Mouse (Mus musculus) MEL (cell line): ENCODE data around the gene Ctnnd2. TPM values are rescaled to one million over a fixed set of nuclear protein-coding genes. Genes with fewer than 3 reads are reported as not detected.

Experiments used
- DNase-seq: peaks from one replicate; pipeline ENCODE4 v3.0.0; 2011; ENCODE audit warnings: low read depth, low spot score
- H3K27ac ChIP-seq: 2 replicates; pipeline ENCODE4 v1.5.1; 2012; ENCODE audit warnings: low read depth, mild to moderate bottlenecking, control low read depth, low read length, moderate library complexity; ENCODE audit not compliant: control insufficient read depth
- H3K27me3 ChIP-seq, 2 experiments: fragments of 150-350 bp in 1 of 2; sonication (generic) in 1 of 2; 2 replicates each; pipeline ENCODE4 v1.6.1; 2012; ENCODE audit warnings: low read length in 2 of 2, mild to moderate bottlenecking in 2 of 2, improper control_type of control experiment in 1 of 2, moderate library complexity in 1 of 2; ENCODE audit not compliant: insufficient read depth in 2 of 2, control insufficient read depth in 1 of 2
- H3K36me3 ChIP-seq, 2 experiments: 2 replicates each; pipeline ENCODE4 v1.6.1; 2012 to 2014; ENCODE audit warnings: low read length in 2 of 2, improper control_type of control experiment in 1 of 2, inconsistent platforms in 1 of 2, mild to moderate bottlenecking in 1 of 2; ENCODE audit not compliant: insufficient read depth in 2 of 2, control insufficient read depth in 1 of 2
- H3K4me1 ChIP-seq, 2 experiments: fragments of 150-350 bp in 1 of 2; sonication (generic) in 1 of 2; 2 replicates each; pipeline ENCODE4 v1.6.1; 2012; ENCODE audit warnings: low read length in 2 of 2, improper control_type of control experiment in 1 of 2, mild to moderate bottlenecking in 1 of 2; ENCODE audit not compliant: insufficient read depth in 2 of 2, control insufficient read depth in 1 of 2
- H3K4me3 ChIP-seq, 2 experiments: fragments of 150-350 bp in 1 of 2; sonication (generic) in 1 of 2; 2 replicates each; pipeline ENCODE4 v1.5.1; 2012; ENCODE audit warnings: low read depth in 2 of 2, low read length in 2 of 2, mild to moderate bottlenecking in 2 of 2, moderate library complexity in 2 of 2, control low read depth in 1 of 2, improper control_type of control experiment in 1 of 2; ENCODE audit not compliant: control insufficient read depth in 1 of 2, insufficient read depth in 1 of 2
- H3K79me2 ChIP-seq: 2 replicates; pipeline ENCODE4 v1.6.1; 2012; ENCODE audit warnings: mild to moderate bottlenecking, low read length, moderate library complexity; ENCODE audit not compliant: control insufficient read depth, poor library complexity, insufficient read depth
- H3K9ac ChIP-seq: 2 replicates; pipeline ENCODE4 v1.6.1; 2012; ENCODE audit warnings: low read depth, mild to moderate bottlenecking, control low read depth, low read length, moderate library complexity; ENCODE audit not compliant: control insufficient read depth, poor library complexity, severe bottlenecking
- H3K9me3 ChIP-seq: fragments of 150-350 bp; sonication (generic); replicated peaks from 2 replicates; pipeline ENCODE4 v1.6.1; 2012; ENCODE audit warnings: mild to moderate bottlenecking, low read length, improper control_type of control experiment, moderate library complexity; ENCODE audit not compliant: insufficient read depth
- CTCF ChIP-seq, 3 experiments: IDR thresholded peaks in 2 of 3; conservative IDR thresholded peaks in 1 of 3; 2 replicates each; pipeline ENCODE4 v1.5.1; 2011 to 2012; ENCODE audit warnings: low read length in 3 of 3, low read depth in 2 of 3, mild to moderate bottlenecking in 2 of 3, improper control_type of control experiment in 1 of 3, inconsistent platforms in 1 of 3, mixed read lengths in 1 of 3, moderate library complexity in 1 of 3; ENCODE audit not compliant: control insufficient read depth in 1 of 3, insufficient read depth in 1 of 3, poor library complexity in 1 of 3, severe bottlenecking in 1 of 3
- ELF1 ChIP-seq: IDR thresholded peaks from 2 replicates; pipeline ENCODE4 v1.6.1; 2014; ENCODE audit warnings: low read depth, mild to moderate bottlenecking, inconsistent platforms, low read length, improper control_type of control experiment, moderate library complexity
- ETS1 ChIP-seq: IDR thresholded peaks from 2 replicates; pipeline ENCODE4 v1.6.1; 2012; ENCODE audit warnings: low read depth, mild to moderate bottlenecking, inconsistent platforms, low read length, improper control_type of control experiment, moderate library complexity
- GABPA ChIP-seq: IDR thresholded peaks from 2 replicates; pipeline ENCODE4 v1.6.1; 2012; ENCODE audit warnings: low read depth, mild to moderate bottlenecking, inconsistent platforms, low read length, improper control_type of control experiment, moderate library complexity
- HCFC1 ChIP-seq: IDR thresholded peaks from 2 replicates; pipeline ENCODE4 v1.6.1; 2012; ENCODE audit warnings: low read depth, mild to moderate bottlenecking, inconsistent platforms, low read length, improper control_type of control experiment, moderate library complexity
- JUND ChIP-seq: IDR thresholded peaks from 2 replicates; pipeline ENCODE4 v1.6.1; 2011; ENCODE audit warnings: low read depth, mild to moderate bottlenecking, improper control_type of control experiment, low read length
- KAT2A ChIP-seq: conservative IDR thresholded peaks from 2 replicates; pipeline ENCODE4 v1.6.1; 2012; ENCODE audit warnings: low read depth, low read length, improper control_type of control experiment, inconsistent platforms
- MYC ChIP-seq: IDR thresholded peaks from 2 replicates; pipeline ENCODE4 v1.6.1; 2011; ENCODE audit warnings: low read depth, mild to moderate bottlenecking, low read length, improper control_type of control experiment, moderate library complexity
- POLR2AphosphoS2 ChIP-seq: IDR thresholded peaks from 2 replicates; pipeline ENCODE4 v1.6.1; 2011; ENCODE audit warnings: low read length, improper control_type of control experiment
- RAD21 ChIP-seq: IDR thresholded peaks from 2 replicates; pipeline ENCODE4 v1.6.1; 2011; ENCODE audit warnings: mild to moderate bottlenecking, low read depth, low read length, improper control_type of control experiment
- RCOR1 ChIP-seq: IDR thresholded peaks from 2 replicates; pipeline ENCODE4 v1.6.1; 2012; ENCODE audit warnings: low read depth, mild to moderate bottlenecking, inconsistent platforms, low read length, improper control_type of control experiment
- SMC3 ChIP-seq: IDR thresholded peaks from 2 replicates; pipeline ENCODE4 v1.6.1; 2011; ENCODE audit warnings: low read depth, low read length, improper control_type of control experiment
- USF1 ChIP-seq: IDR thresholded peaks from 2 replicates; pipeline ENCODE4 v1.6.1; 2014; ENCODE audit warnings: low read depth, mild to moderate bottlenecking, inconsistent platforms, low read length, improper control_type of control experiment, moderate library complexity
- USF2 ChIP-seq, 2 experiments: IDR thresholded peaks; 2 replicates each; pipeline ENCODE4 v1.6.1; 2011 to 2012; ENCODE audit warnings: improper control_type of control experiment in 2 of 2, low read length in 2 of 2, borderline replicate concordance in 1 of 2, inconsistent platforms in 1 of 2, low read depth in 1 of 2, mild to moderate bottlenecking in 1 of 2; ENCODE audit not compliant: insufficient read depth in 1 of 2
- ZC3H11A ChIP-seq: IDR thresholded peaks from 2 replicates; pipeline ENCODE4 v1.6.1; 2012; ENCODE audit warnings: low read depth, mild to moderate bottlenecking, inconsistent platforms, low read length, improper control_type of control experiment
- ZKSCAN1 ChIP-seq: IDR thresholded peaks from 2 replicates; pipeline ENCODE4 v1.6.1; 2012; ENCODE audit warnings: low read depth, mild to moderate bottlenecking, inconsistent platforms, low read length, improper control_type of control experiment, moderate library complexity
- ZMIZ1 ChIP-seq: IDR thresholded peaks from 2 replicates; pipeline ENCODE4 v1.6.1; 2012; ENCODE audit warnings: low read depth, mild to moderate bottlenecking, inconsistent platforms, low read length, improper control_type of control experiment, moderate library complexity
- polyA plus RNA-seq, 2 experiments: library from polyadenylated mRNA; stranded (reverse) in 1 of 2; unstranded in 1 of 2; fragments of >175 nt in 1 of 2; fragments of >200 nt in 1 of 2; gene quantifications; 2 replicates each; pipeline versions ENCODE4 v1.2.1 to v1.2.4; 2012; ENCODE audit warnings: low replicate concordance in 2 of 2, low read depth in 1 of 2; ENCODE audit not compliant: insufficient read length in 2 of 2, insufficient read depth in 1 of 2, missing spikeins in 1 of 2
- total RNA-seq: library from RNA; depleted of rRNA; stranded (reverse); fragments of 300-350 nt; gene quantifications from 2 replicates; pipeline ENCODE4 v1.2.3, GENCODE M21; 2012

Gene Ctnnd2
- total and polyA plus RNA-seq, 3 experiments = 0.03 TPM; not detected in 2

DNA sequence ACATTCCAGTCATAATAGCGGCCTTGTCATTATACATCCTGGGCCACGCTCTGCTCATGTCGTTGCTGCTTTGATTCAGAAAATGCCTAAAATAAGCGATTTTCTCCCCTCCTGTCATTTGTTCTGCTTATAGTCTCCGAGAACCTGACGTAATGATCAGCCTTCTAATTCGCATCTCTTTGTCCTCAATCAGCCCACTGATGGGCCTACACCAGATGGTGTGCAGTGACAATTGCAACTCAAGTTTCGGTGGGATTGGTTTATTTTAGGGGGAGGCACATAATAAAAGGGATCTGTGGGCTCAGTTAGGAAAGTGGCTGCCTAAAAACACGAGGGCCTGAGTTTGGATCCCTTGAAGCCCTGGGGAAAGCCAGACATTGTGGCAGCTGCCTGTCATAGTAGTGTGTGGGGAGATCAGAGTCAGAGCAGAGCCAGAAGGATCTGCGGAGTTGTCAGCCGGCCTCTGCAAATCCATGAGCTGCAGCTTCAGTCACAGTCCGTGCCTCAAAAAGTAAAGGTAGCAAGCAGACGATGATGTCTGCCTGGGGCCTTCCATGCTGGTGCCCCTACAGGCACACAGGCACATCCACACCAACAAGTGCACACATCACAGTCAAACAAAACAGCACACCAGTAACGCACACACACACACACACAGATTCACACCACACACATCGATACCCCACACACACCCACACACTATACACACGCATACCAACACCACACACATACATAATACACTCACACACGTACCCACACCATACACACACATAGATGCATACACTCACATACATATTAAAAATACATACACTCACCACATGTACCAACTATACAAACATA is 655.3 kb downstream of the Ctnnd2 start:
- no peak overlapping the region for H3K27ac ChIP-seq
- no peak for DNase-seq
- H3K79me2 ChIP-seq = no peaks in the 10 kb centered on the region
- no peaks in the 10 kb centered on the region for H3K36me3 ChIP-seq
- H3K9me3 ChIP-seq = no peaks in the 10 kb centered on the region
- TF ChIP-seq ZKSCAN1 = no peak
- no peak for TF ChIP-seq RAD21
- TF ChIP-seq SMC3 = no peak
- no peak for TF ChIP-seq MYC
- TF ChIP-seq HCFC1 = no peak
- TF ChIP-seq USF2 (IDR thresholded peaks at IDR 0.05; ENCODE audit: borderline replicate concordance in 1 of 2, insufficient read depth in 1 of 2, low read depth in 1 of 2, low read length in 2 of 2) = no peak
- no peak for TF ChIP-seq ETS1
- no peak for TF ChIP-seq KAT2A
- no peak for TF ChIP-seq CTCF (IDR thresholded peaks at IDR 0.05 in 2 of 3, conservative IDR thresholded peaks at IDR 0.05 in 1 of 3; ENCODE audit: control insufficient read depth in 1 of 3, insufficient read depth in 1 of 3, low read depth in 2 of 3, low read length in 3 of 3, poor library complexity in 1 of 3, severe bottlenecking in 1 of 3)
- TF ChIP-seq, all 39 proteins: peak for 0
- H3K4me1 ChIP-seq = no peaks in the 10 kb centered on the region
- no peak overlapping the region for H3K9ac ChIP-seq
- no peak overlapping the region for H3K4me3 ChIP-seq
- no peaks in the 10 kb centered on the region; a peak in 1 of 4 replicates for H3K27me3 ChIP-seq

DNA sequence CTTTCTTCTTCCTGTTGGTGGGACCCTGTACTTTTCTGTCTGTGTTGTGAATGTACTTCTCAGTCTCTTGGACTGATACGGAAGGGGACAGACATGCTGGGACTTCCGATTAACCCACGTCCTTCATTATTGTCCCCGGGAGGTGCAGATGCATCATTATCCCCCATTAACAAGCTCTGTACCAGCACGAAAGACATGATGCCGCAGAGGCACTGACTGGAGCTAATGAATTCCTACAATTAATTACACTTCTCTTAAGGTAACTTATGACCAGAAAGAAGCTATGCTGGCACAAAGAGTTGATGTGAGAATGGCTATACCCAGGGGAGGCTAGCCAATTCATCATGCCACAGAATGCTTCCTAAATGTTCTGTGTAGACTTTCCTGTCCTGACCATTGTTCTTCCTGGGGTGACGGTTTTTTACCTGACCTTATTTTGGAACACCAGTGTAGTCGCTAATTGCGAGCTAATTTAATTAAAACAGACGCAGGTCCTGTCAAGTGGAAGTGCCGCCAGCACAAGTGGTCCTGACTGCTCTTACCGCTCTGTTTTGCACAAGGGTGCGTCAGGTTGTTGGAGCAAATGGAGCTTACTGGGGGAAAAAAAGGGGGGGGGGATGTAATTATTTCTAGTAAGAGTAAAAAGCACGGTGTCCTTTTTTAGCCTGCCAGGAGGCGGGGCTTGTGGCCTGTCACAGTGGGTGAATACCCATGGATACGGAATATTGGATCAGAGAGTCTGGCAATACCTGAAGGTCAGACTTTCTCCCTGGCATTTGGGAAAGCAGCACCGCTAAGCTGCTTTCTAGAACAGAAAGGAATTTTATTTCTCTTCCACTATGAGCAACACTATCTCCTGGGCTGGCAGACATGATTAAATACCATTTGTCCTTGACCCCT is 685.1 kb downstream of the Ctnnd2 start:
- H3K79me2 ChIP-seq = no peaks in the 10 kb centered on the region
- TF ChIP-seq USF2 (IDR thresholded peaks at IDR 0.05; ENCODE audit: borderline replicate concordance in 1 of 2, insufficient read depth in 1 of 2, low read depth in 1 of 2, low read length in 2 of 2) (no peak), USF1 (no peak), ZMIZ1 (no peak), ELF1 (no peak), HCFC1 (no peak), ZKSCAN1 (no peak), JUND (no peak), RCOR1 (no peak), GABPA (no peak), POLR2AphosphoS2 (no peak), ZC3H11A (no peak)
- TF ChIP-seq, all 39 proteins: peak for 0
- H3K4me3 ChIP-seq = no peak overlapping the region
- no peaks in the 10 kb centered on the region for H3K9me3 ChIP-seq
- no peaks in the 10 kb centered on the region for H3K4me1 ChIP-seq
- no peak overlapping the region for H3K9ac ChIP-seq
- H3K27ac ChIP-seq = no peak overlapping the region
- no peak for DNase-seq
- no peaks in the 10 kb centered on the region for H3K27me3 ChIP-seq
- H3K36me3 ChIP-seq = no peaks in the 10 kb centered on the region
